Mouse (Mus musculus): ENCODE measurements around the gene Hspb8. TPM values are rescaled to one million over a fixed set of nuclear protein-coding genes. Genes with fewer than 3 reads are reported as not detected.

Hspb8 gene
- polyA plus RNA-seq (2014; fragmentation: Nextera tagmentation; extraction: Ambion mirVana), result 3.4 and 5.1 TPM in 2 replicates

DNA sequence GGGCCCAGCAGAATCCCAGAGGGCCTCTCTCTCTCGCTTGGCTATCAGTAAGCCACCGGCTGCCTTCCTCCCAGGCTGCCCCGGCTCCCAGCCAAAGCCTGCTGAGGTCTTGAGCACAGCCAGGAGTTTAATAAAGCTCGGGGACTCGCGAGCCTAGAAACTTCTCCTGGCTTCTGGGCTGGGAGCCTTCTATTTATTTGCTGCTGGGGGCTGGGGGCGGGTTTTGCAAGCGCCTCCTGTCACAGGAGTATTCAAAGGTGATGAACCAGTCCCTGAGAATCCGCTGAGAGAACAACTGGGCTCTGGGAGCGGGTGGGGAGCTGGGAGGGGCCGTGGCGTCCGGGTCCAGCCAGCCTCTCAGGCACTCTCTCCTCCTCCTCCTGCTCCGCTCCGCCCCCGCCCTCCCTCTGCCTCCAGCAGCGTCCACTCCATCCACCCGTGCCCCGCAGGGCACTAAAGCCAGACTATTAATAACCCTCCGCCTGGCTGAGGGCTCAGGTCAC lies at the start of gene Hspb8:
Gene Hspb8, minus strand, starts transcription at position 166 of the 503 bp plus-strand sequence.
- Histone ChIP-seq H3K4me3 (ENCODE audit: low read depth, low read length) (peak within 1 kb of the TSS; percentile 9), H3K27ac (ENCODE audit: low read depth, low read length) (no peak within 1 kb of the TSS), H3K36me3 (ENCODE audit: control insufficient read depth, insufficient read depth, low read length) (no peaks in the 10 kb centered on the region), H3K4me1 (ENCODE audit: control insufficient read depth, insufficient read depth, low read length) (peaks cover 16% of the 10 kb centered on the region; the same call in 1 of the 2 replicates), H3K4me2 (ENCODE audit: low read depth, low read length) (peak within 1 kb of the TSS; percentile 45), H3K9ac (replicated peaks; ENCODE audit: low read depth, low read length) (0 out of 2 replicates have a peak within 1 kb of the TSS, but pooled peaks have one; percentile 32), H3K27me3 (ENCODE audit: control insufficient read depth, insufficient read depth, low read length) (no peaks in the 10 kb centered on the region), H3K9me3 (ENCODE audit: control insufficient read depth, low read length) (no peaks in the 10 kb centered on the region)
- ATAC-seq (ENCODE audit: low read depth), result peak; percentile 36; the same call in 1 of the 2 replicates
- 0% methylated on average over 20 of the region's 20 CpGs for WGBS

DNA sequence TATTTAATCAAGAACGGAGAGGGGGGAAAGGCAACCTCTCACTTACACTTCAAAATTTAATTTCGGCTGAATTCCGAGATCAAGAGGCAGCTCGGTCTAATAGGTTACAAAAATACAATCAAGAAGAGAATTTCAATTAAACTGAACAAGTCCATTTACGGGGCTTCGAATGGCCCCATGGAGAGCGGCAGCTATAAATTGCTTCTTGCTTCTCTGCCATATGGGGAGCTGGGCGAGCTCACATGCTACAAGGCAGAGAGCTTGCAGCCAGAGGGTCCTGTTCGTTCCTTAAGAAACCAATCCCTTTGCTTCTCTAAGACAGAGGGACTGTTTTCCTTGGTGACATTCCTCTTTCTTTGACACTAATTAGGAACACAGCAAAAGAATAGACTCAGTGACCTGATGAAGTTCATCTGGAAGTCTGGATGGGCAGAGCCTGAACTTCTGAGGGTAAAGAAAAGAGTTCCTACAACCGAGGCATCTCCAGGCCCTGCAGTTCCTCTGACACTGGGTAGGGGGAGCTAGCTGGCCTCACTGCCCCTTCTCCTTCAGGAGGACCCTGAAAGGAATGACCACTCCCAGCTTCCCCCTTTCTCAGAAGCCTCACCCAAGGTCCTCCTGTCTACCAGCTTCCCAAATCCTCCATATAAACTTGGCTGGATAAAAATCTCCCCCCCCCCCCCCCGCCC lies 38.8 kb upstream of the Hspb8 start:
- Histone ChIP-seq H3K4me1 (ENCODE audit: control insufficient read depth, insufficient read depth, low read length) (peaks cover 11% of the 10 kb centered on the region), H3K9me3 (ENCODE audit: control insufficient read depth, low read length) (peaks cover 10% of the 10 kb centered on the region), H3K27me3 (ENCODE audit: control insufficient read depth, insufficient read depth, low read length) (no peaks in the 10 kb centered on the region), H3K4me3 (ENCODE audit: low read depth, low read length) (no peak overlapping the region), H3K9ac (replicated peaks; ENCODE audit: low read depth, low read length) (no peak overlapping the region), H3K4me2 (ENCODE audit: low read depth, low read length) (no peak overlapping the region), H3K27ac (ENCODE audit: low read depth, low read length) (peak overlapping the region; percentile 45), H3K36me3 (ENCODE audit: control insufficient read depth, insufficient read depth, low read length) (peaks cover 17% of the 10 kb centered on the region; the same call in 1 of the 2 replicates)
- peak; percentile 72; the same call in 1 of the 2 replicates for ATAC-seq (ENCODE audit: low read depth)
- WGBS, result 15% methylated on average over 11 of the region's 11 CpGs

GRCm38 (mm10) chr5:116459970-116460369 lies 37.3 kb upstream of the Hspb8 start:
- Histone ChIP-seq H3K9me3 (ENCODE audit: control insufficient read depth, low read length) (peaks cover 2% of the 10 kb centered on the region), H3K27me3 (ENCODE audit: control insufficient read depth, insufficient read depth, low read length) (no peaks in the 10 kb centered on the region), H3K4me1 (ENCODE audit: control insufficient read depth, insufficient read depth, low read length) (peaks cover 11% of the 10 kb centered on the region), H3K27ac (ENCODE audit: low read depth, low read length) (no peak overlapping the region; the same call in 1 of the 2 replicates), H3K4me2 (ENCODE audit: low read depth, low read length) (no peak overlapping the region), H3K4me3 (ENCODE audit: low read depth, low read length) (no peak overlapping the region), H3K36me3 (ENCODE audit: control insufficient read depth, insufficient read depth, low read length) (peaks cover 2% of the 10 kb centered on the region; the same call in 1 of the 2 replicates), H3K9ac (replicated peaks; ENCODE audit: low read depth, low read length) (no peak overlapping the region)
- 38% methylated on average over 2 of the region's 2 CpGs for WGBS
- no peak for ATAC-seq (ENCODE audit: low read depth)

DNA sequence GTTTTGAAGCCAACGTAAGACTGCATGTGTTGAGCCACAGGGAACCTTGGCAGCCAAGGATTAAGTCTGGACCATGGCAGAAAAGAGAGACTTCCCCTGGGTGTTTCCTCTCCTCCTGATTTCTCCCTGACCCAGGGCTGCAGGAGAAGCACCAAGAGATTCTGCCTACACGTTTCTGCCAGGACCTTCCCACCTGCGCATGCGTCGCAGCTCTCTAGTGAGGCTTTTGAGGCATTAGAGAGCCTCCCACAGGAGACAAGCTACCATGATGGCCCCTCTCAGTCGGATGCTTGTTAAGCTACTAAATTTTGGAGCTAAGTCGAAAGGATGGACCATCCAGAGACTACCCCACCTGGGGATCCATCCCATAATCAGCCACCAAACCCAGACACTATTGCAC lies 35.1 kb upstream of the Hspb8 start:
- no peak for ATAC-seq (ENCODE audit: low read depth)
- Histone ChIP-seq H3K36me3 (ENCODE audit: control insufficient read depth, insufficient read depth, low read length) (no peaks in the 10 kb centered on the region), H3K4me3 (ENCODE audit: low read depth, low read length) (no peak overlapping the region), H3K9me3 (ENCODE audit: control insufficient read depth, low read length) (no peaks in the 10 kb centered on the region), H3K27ac (ENCODE audit: low read depth, low read length) (no peak overlapping the region), H3K4me2 (ENCODE audit: low read depth, low read length) (no peak overlapping the region), H3K27me3 (ENCODE audit: control insufficient read depth, insufficient read depth, low read length) (no peaks in the 10 kb centered on the region), H3K9ac (replicated peaks; ENCODE audit: low read depth, low read length) (no peak overlapping the region), H3K4me1 (ENCODE audit: control insufficient read depth, insufficient read depth, low read length) (peaks cover 11% of the 10 kb centered on the region)
- 75% methylated on average over 7 of the region's 7 CpGs for WGBS

- WGBS, result 27% methylated on average over 10 of the region's 10 CpGs
- Histone ChIP-seq H3K4me3 (ENCODE audit: low read depth, low read length) (no peak overlapping the region), H3K27ac (ENCODE audit: low read depth, low read length) (no peak overlapping the region), H3K4me1 (ENCODE audit: control insufficient read depth, insufficient read depth, low read length) (peaks cover 11% of the 10 kb centered on the region), H3K36me3 (ENCODE audit: control insufficient read depth, insufficient read depth, low read length) (no peaks in the 10 kb centered on the region), H3K4me2 (ENCODE audit: low read depth, low read length) (no peak overlapping the region), H3K27me3 (ENCODE audit: control insufficient read depth, insufficient read depth, low read length) (no peaks in the 10 kb centered on the region), H3K9ac (replicated peaks; ENCODE audit: low read depth, low read length) (no peak overlapping the region), H3K9me3 (ENCODE audit: control insufficient read depth, low read length) (no peaks in the 10 kb centered on the region)
- ATAC-seq (ENCODE audit: low read depth), result no peak
Measured at GRCm38 (mm10) chr5:116456796-116457515, 34.3 kb upstream of the Hspb8 start.

GRCm38 (mm10) chr5:116453401-116453851 lies 30.8 kb upstream of the Hspb8 start:
- ATAC-seq (ENCODE audit: low read depth), result no peak
- 4% methylated on average over 27 of the region's 27 CpGs for WGBS
- no peaks in the 10 kb centered on the region for H3K4me1 ChIP-seq (ENCODE audit: control insufficient read depth, insufficient read depth, low read length)
- no peaks in the 10 kb centered on the region for H3K9me3 ChIP-seq (ENCODE audit: control insufficient read depth, low read length)
- H3K9ac ChIP-seq (replicated peaks; ENCODE audit: low read depth, low read length), result no peak overlapping the region
- H3K27me3 ChIP-seq (ENCODE audit: control insufficient read depth, insufficient read depth, low read length), result no peaks in the 10 kb centered on the region
- H3K36me3 ChIP-seq (ENCODE audit: control insufficient read depth, insufficient read depth, low read length), result no peaks in the 10 kb centered on the region
- no peak overlapping the region for H3K27ac ChIP-seq (ENCODE audit: low read depth, low read length)
- H3K4me3 ChIP-seq (ENCODE audit: low read depth, low read length), result no peak overlapping the region
- peak overlapping the region; percentile 32; the same call in 1 of the 2 replicates for H3K4me2 ChIP-seq (ENCODE audit: low read depth, low read length)

GRCm38 (mm10) chr5:116450901-116451300 lies 28.2 kb upstream of the Hspb8 start:
- H3K4me3 ChIP-seq (ENCODE audit: low read depth, low read length), result no peak overlapping the region
- no peaks in the 10 kb centered on the region for H3K9me3 ChIP-seq (ENCODE audit: control insufficient read depth, low read length)
- no peak overlapping the region for H3K4me2 ChIP-seq (ENCODE audit: low read depth, low read length)
- no peak overlapping the region for H3K27ac ChIP-seq (ENCODE audit: low read depth, low read length)
- no peaks in the 10 kb centered on the region for H3K27me3 ChIP-seq (ENCODE audit: control insufficient read depth, insufficient read depth, low read length)
- no peaks in the 10 kb centered on the region for H3K4me1 ChIP-seq (ENCODE audit: control insufficient read depth, insufficient read depth, low read length)
- 86% methylated on average over 8 of the region's 8 CpGs for WGBS
- H3K36me3 ChIP-seq (ENCODE audit: control insufficient read depth, insufficient read depth, low read length), result no peaks in the 10 kb centered on the region
- H3K9ac ChIP-seq (replicated peaks; ENCODE audit: low read depth, low read length), result no peak overlapping the region
- ATAC-seq (ENCODE audit: low read depth), result no peak

- Histone ChIP-seq H3K9me3 (ENCODE audit: control insufficient read depth, low read length) (no peaks in the 10 kb centered on the region), H3K27ac (ENCODE audit: low read depth, low read length) (no peak overlapping the region), H3K27me3 (ENCODE audit: control insufficient read depth, insufficient read depth, low read length) (no peaks in the 10 kb centered on the region), H3K4me3 (ENCODE audit: low read depth, low read length) (no peak overlapping the region), H3K4me2 (ENCODE audit: low read depth, low read length) (no peak overlapping the region), H3K36me3 (ENCODE audit: control insufficient read depth, insufficient read depth, low read length) (no peaks in the 10 kb centered on the region), H3K9ac (replicated peaks; ENCODE audit: low read depth, low read length) (no peak overlapping the region), H3K4me1 (ENCODE audit: control insufficient read depth, insufficient read depth, low read length) (no peaks in the 10 kb centered on the region)
- 69% methylated on average over 8 of the region's 8 CpGs for WGBS
- ATAC-seq (ENCODE audit: low read depth), result no peak
Measured at GRCm38 (mm10) chr5:116449522-116450225, 27.0 kb upstream of the Hspb8 start.

All from neural tube, embryonic 14.5 days (tissue).